Mouse (Mus musculus): Measurements from ENCODE around the gene Ago1. TPM values are rescaled to one million over a fixed set of nuclear protein-coding genes. Genes with fewer than 3 reads are reported as not detected.

The Ago1 gene
- 26.6 and 27.0 TPM in 2 replicates for polyA plus RNA-seq (2011; ENCODE audit: insufficient read length, low read depth, missing spikeins)

- Histone ChIP-seq H3K4me3 (ENCODE audit: insufficient read depth, low read length) (peak within 1 kb of the TSS; percentile 86), H3K4me1 (ENCODE audit: control insufficient read depth, insufficient read depth, low read length) (no peaks in the 10 kb centered on the region), H3K27ac (ENCODE audit: insufficient read depth, low read length) (no peak within 1 kb of the TSS)
- TF ChIP-seq CTCF (IDR thresholded peaks at IDR 0.05; ENCODE audit: borderline replicate concordance, insufficient read depth, low read length) (peak; percentile 67), POLR2A (IDR thresholded peaks at IDR 0.05; ENCODE audit: low read depth, low read length) (peak; percentile 67)
Observed at GRCm38 (mm10) chr4:126468285-126468901, at the start of gene Ago1. Gene Ago1 (minus strand): TSS chr4:126468583.

- H3K4me1 ChIP-seq (ENCODE audit: control insufficient read depth, insufficient read depth, low read length): no peaks in the 10 kb centered on the region
- H3K27ac ChIP-seq (ENCODE audit: insufficient read depth, low read length): no peak overlapping the region
- H3K4me3 ChIP-seq (ENCODE audit: insufficient read depth, low read length): no peak overlapping the region
- TF ChIP-seq POLR2A (IDR thresholded peaks at IDR 0.05; ENCODE audit: low read depth, low read length) (no peak), CTCF (IDR thresholded peaks at IDR 0.05; ENCODE audit: borderline replicate concordance, insufficient read depth, low read length) (no peak)
Observed at GRCm38 (mm10) chr4:126512308-126513066, 44.1 kb upstream of the Ago1 start.

GRCm38 (mm10) chr4:126511013-126511412 lies 42.6 kb upstream of the Ago1 start:
- no peak overlapping the region for H3K4me3 ChIP-seq (ENCODE audit: insufficient read depth, low read length)
- TF ChIP-seq POLR2A (IDR thresholded peaks at IDR 0.05; ENCODE audit: low read depth, low read length): no peak
- TF ChIP-seq CTCF (IDR thresholded peaks at IDR 0.05; ENCODE audit: borderline replicate concordance, insufficient read depth, low read length): no peak
- H3K27ac ChIP-seq (ENCODE audit: insufficient read depth, low read length): no peak overlapping the region
- H3K4me1 ChIP-seq (ENCODE audit: control insufficient read depth, insufficient read depth, low read length): no peaks in the 10 kb centered on the region

GRCm38 (mm10) chr4:126509072-126509471 lies 40.7 kb upstream of the Ago1 start:
- Histone ChIP-seq H3K27ac (ENCODE audit: insufficient read depth, low read length) (no peak overlapping the region), H3K4me3 (ENCODE audit: insufficient read depth, low read length) (no peak overlapping the region), H3K4me1 (ENCODE audit: control insufficient read depth, insufficient read depth, low read length) (no peaks in the 10 kb centered on the region)
- TF ChIP-seq POLR2A (IDR thresholded peaks at IDR 0.05; ENCODE audit: low read depth, low read length): no peak
- no peak for TF ChIP-seq CTCF (IDR thresholded peaks at IDR 0.05; ENCODE audit: borderline replicate concordance, insufficient read depth, low read length)

GRCm38 (mm10) chr4:126508110-126508899 lies 39.9 kb upstream of the Ago1 start:
- Histone ChIP-seq H3K4me1 (ENCODE audit: control insufficient read depth, insufficient read depth, low read length) (no peaks in the 10 kb centered on the region), H3K27ac (ENCODE audit: insufficient read depth, low read length) (no peak overlapping the region), H3K4me3 (ENCODE audit: insufficient read depth, low read length) (no peak overlapping the region)
- TF ChIP-seq CTCF (IDR thresholded peaks at IDR 0.05; ENCODE audit: borderline replicate concordance, insufficient read depth, low read length): no peak

- TF ChIP-seq CTCF (IDR thresholded peaks at IDR 0.05; ENCODE audit: borderline replicate concordance, insufficient read depth, low read length) (no peak), POLR2A (IDR thresholded peaks at IDR 0.05; ENCODE audit: low read depth, low read length) (no peak)
- no peak overlapping the region for H3K27ac ChIP-seq (ENCODE audit: insufficient read depth, low read length)
- H3K4me1 ChIP-seq (ENCODE audit: control insufficient read depth, insufficient read depth, low read length): no peaks in the 10 kb centered on the region
- H3K4me3 ChIP-seq (ENCODE audit: insufficient read depth, low read length): no peak overlapping the region
Observed at GRCm38 (mm10) chr4:126502977-126503309, 34.6 kb upstream of the Ago1 start.

GRCm38 (mm10) chr4:126502141-126502976 lies 34.0 kb upstream of the Ago1 start:
- H3K4me3 ChIP-seq (ENCODE audit: insufficient read depth, low read length): no peak overlapping the region
- H3K27ac ChIP-seq (ENCODE audit: insufficient read depth, low read length): no peak overlapping the region
- H3K4me1 ChIP-seq (ENCODE audit: control insufficient read depth, insufficient read depth, low read length): no peaks in the 10 kb centered on the region
- no peak for TF ChIP-seq POLR2A (IDR thresholded peaks at IDR 0.05; ENCODE audit: low read depth, low read length)

GRCm38 (mm10) chr4:126498601-126499000 lies 30.2 kb upstream of the Ago1 start:
- no peaks in the 10 kb centered on the region for H3K4me1 ChIP-seq (ENCODE audit: control insufficient read depth, insufficient read depth, low read length)
- H3K27ac ChIP-seq (ENCODE audit: insufficient read depth, low read length): no peak overlapping the region
- no peak overlapping the region for H3K4me3 ChIP-seq (ENCODE audit: insufficient read depth, low read length)
- TF ChIP-seq CTCF (IDR thresholded peaks at IDR 0.05; ENCODE audit: borderline replicate concordance, insufficient read depth, low read length) (no peak), POLR2A (IDR thresholded peaks at IDR 0.05; ENCODE audit: low read depth, low read length) (no peak)

GRCm38 (mm10) chr4:126496963-126497362 lies 28.6 kb upstream of the Ago1 start:
- TF ChIP-seq POLR2A (IDR thresholded peaks at IDR 0.05; ENCODE audit: low read depth, low read length) (no peak), CTCF (IDR thresholded peaks at IDR 0.05; ENCODE audit: borderline replicate concordance, insufficient read depth, low read length) (no peak)
- no peaks in the 10 kb centered on the region for H3K4me1 ChIP-seq (ENCODE audit: control insufficient read depth, insufficient read depth, low read length)
- no peak overlapping the region; the same call in 1 of the 2 replicates for H3K27ac ChIP-seq (ENCODE audit: insufficient read depth, low read length)
- no peak overlapping the region for H3K4me3 ChIP-seq (ENCODE audit: insufficient read depth, low read length)

All from embryonic fibroblast, embryonic 13.5 days (primary cell).